Mouse (Mus musculus): ENCODE results near the gene Gm45213.

DNA sequence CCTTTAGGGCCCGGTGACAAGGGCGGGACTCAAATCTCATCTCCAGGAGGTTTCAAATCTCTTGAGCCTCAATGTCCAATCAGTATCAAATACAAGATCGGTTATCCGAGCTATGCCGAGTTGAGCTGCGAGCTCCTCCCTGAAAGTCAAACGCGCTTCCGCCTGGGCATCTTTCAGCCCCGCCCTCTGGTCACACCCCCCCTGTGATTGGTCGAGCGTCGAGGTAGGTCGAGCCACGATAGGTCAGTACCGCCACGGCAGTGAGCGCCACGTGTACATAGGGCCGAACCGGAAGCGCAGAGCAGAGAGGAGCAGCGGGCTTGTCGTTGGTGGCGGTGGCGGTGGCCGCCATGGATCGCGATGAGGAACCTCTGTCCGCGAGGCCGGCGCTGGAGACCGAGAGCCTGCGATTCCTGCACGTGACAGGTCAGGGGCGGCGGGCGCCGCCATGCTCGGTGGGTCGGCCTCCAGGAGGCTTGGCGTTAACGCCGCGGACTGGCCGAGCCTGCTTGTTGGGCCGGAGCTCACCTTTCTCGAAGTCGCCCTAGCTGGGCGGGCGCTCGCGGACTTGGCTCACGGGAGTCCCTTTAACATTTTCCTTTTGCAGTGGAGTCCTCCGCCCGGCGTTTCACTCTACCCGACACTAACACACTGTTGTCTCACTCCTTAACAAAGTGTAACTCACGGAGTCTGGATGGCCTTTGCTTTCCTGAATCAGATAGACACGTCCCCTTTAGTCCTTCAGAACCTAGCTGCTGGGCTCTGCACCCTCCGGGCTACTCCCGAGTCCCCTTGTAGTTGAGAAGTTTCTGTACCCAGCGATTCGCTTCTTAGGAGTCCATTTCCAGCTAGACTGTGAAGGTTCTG is 36.2 kb downstream of the Gm45213 start, which contains the start of gene Selenos:
- no peak for TF ChIP-seq EP300 (optimal IDR thresholded peaks at IDR 0.05)
- TF ChIP-seq CTCF (IDR thresholded peaks at IDR 0.05; ENCODE audit: low read depth) = no peak
